Mouse (Mus musculus) intestine, embryonic 16.5 days (tissue): Measurements from ENCODE around the gene Gm27021. TPM values are rescaled to one million over a fixed set of nuclear protein-coding genes. Genes with fewer than 3 reads are reported as not detected.
A peak's percentile ranks its signal among the peaks of the same experiment; 100 is the strongest.

Experiments
- ATAC-seq: fragments of 200-750 bp; cut with Nextera tagmentation; 2 replicates; pipeline ENCODE4 v1.8.0; 2017; ENCODE audit warnings: moderate TSS enrichment, moderate library complexity
- H3K27ac ChIP-seq: fragments of 300-500 bp; sonication (generic); 2 replicates; pipeline ENCODE4 v1.5.1; 2014; ENCODE audit warnings: mild to moderate bottlenecking, low read length
- H3K27me3 ChIP-seq: fragments of 300-500 bp; sonication (generic); replicated peaks from 2 replicates; pipeline ENCODE4 v1.6.1; 2014; ENCODE audit warnings: low read length, control low read depth, mixed read lengths; ENCODE audit not compliant: control insufficient read depth, insufficient read depth
- H3K36me3 ChIP-seq: fragments of 300-500 bp; sonication (generic); 2 replicates; pipeline ENCODE4 v1.6.1; 2014; ENCODE audit warnings: low read length, control low read depth; ENCODE audit not compliant: control insufficient read depth, insufficient read depth
- H3K4me1 ChIP-seq: fragments of 300-500 bp; sonication (generic); 2 replicates; pipeline ENCODE4 v1.6.1; 2014; ENCODE audit warnings: low read length, control low read depth, mixed read lengths; ENCODE audit not compliant: control insufficient read depth, insufficient read depth
- H3K4me2 ChIP-seq: fragments of 300-500 bp; sonication (generic); 2 replicates; pipeline ENCODE4 v1.6.1; 2014; ENCODE audit warnings: low read depth, low read length, control low read depth
- H3K4me3 ChIP-seq: fragments of 300-500 bp; sonication (generic); 2 replicates; pipeline ENCODE4 v1.5.1; 2014; ENCODE audit warnings: mild to moderate bottlenecking, low read length
- H3K9ac ChIP-seq: fragments of 300-500 bp; sonication (generic); 2 replicates; pipeline ENCODE4 v1.6.1; 2014; ENCODE audit warnings: low read depth, low read length
- H3K9me3 ChIP-seq: fragments of 300-500 bp; sonication (generic); 2 replicates; pipeline ENCODE4 v1.6.1; 2016; ENCODE audit warnings: low read length, control low read depth; ENCODE audit not compliant: control insufficient read depth
- WGBS: fragments of 180-500 bp; shearing (Covaris S2); extraction: QIAGEN DNeasy Blood & Tissue Kit; methylation state at CpG from one replicate; pipeline ENCODE4 v1.1.7; 2014; 5-methylcytosine and 5-hydroxymethylcytosine counted together
- polyA plus RNA-seq: library from polyadenylated mRNA; unstranded; fragments of >200 nt; fragmentation: Nextera tagmentation; extraction: Ambion mirVana; gene quantifications from 2 replicates; pipeline ENCODE4 v1.2.1, GENCODE M21; 2015

Gm27021 gene
- polyA plus RNA-seq, 1 experiment from 2014 or later, result 1.5 TPM

GRCm38 (mm10) chr8:120679629-120680387 lies 11.9 kb upstream of the Gm27021 start:
- H3K4me3 ChIP-seq, result no peak overlapping the region
- no peak overlapping the region for H3K9ac ChIP-seq
- H3K27ac ChIP-seq, result peak overlapping the region; percentile 71
- peak; percentile 84 for ATAC-seq
- no peaks in the 10 kb centered on the region for H3K27me3 ChIP-seq
- no peaks in the 10 kb centered on the region for H3K9me3 ChIP-seq
- H3K36me3 ChIP-seq, result no peaks in the 10 kb centered on the region
- 38% methylated on average over 11 of the region's 11 CpGs for WGBS
- H3K4me1 ChIP-seq, result peaks cover 11% of the 10 kb centered on the region
- H3K4me2 ChIP-seq, result peak overlapping the region; percentile 26; the same call in 1 of the 2 replicates

GRCm38 (mm10) chr8:120678447-120678846 lies 10.6 kb upstream of the Gm27021 start:
- Histone ChIP-seq H3K4me1 (0 out of 2 replicates have a peak, but pooled peaks cover 6% of the 10 kb centered on the region), H3K36me3 (peaks cover 7% of the 10 kb centered on the region), H3K9me3 (no peaks in the 10 kb centered on the region), H3K27me3 (no peaks in the 10 kb centered on the region), H3K9ac (no peak overlapping the region), H3K4me3 (no peak overlapping the region), H3K27ac (no peak overlapping the region), H3K4me2 (no peak overlapping the region)
- ATAC-seq, result 0 out of 2 replicates have a peak, but pooled peaks have one; percentile 3
- WGBS, result 13% methylated on average over 10 of the region's 10 CpGs

GRCm38 (mm10) chr8:120675718-120676117 lies 7.8 kb upstream of the Gm27021 start:
- WGBS, result 78% methylated on average over 8 of the region's 8 CpGs
- H3K4me1 ChIP-seq, result peaks cover 9% of the 10 kb centered on the region
- H3K36me3 ChIP-seq, result peaks cover 26% of the 10 kb centered on the region
- H3K27ac ChIP-seq, result no peak overlapping the region
- no peaks in the 10 kb centered on the region for H3K9me3 ChIP-seq
- no peak overlapping the region for H3K9ac ChIP-seq
- H3K4me3 ChIP-seq, result no peak overlapping the region
- H3K27me3 ChIP-seq, result no peaks in the 10 kb centered on the region
- H3K4me2 ChIP-seq, result no peak overlapping the region
- no peak for ATAC-seq

GRCm38 (mm10) chr8:120673298-120673697 lies 5.4 kb upstream of the Gm27021 start:
- Histone ChIP-seq H3K9me3 (no peaks in the 10 kb centered on the region), H3K4me1 (peaks cover 10% of the 10 kb centered on the region), H3K36me3 (peaks cover 33% of the 10 kb centered on the region), H3K27ac (no peak overlapping the region), H3K4me2 (no peak overlapping the region), H3K27me3 (no peaks in the 10 kb centered on the region), H3K4me3 (no peak overlapping the region), H3K9ac (no peak overlapping the region)
- no peak for ATAC-seq
- WGBS, result 95% methylated on average over 7 of the region's 7 CpGs

- Histone ChIP-seq H3K4me1 (peaks cover 10% of the 10 kb centered on the region), H3K27me3 (no peaks in the 10 kb centered on the region), H3K4me2 (no peak overlapping the region), H3K9me3 (no peaks in the 10 kb centered on the region), H3K36me3 (peaks cover 33% of the 10 kb centered on the region), H3K27ac (no peak overlapping the region), H3K9ac (no peak overlapping the region), H3K4me3 (no peak overlapping the region)
- 91% methylated on average over 16 of the region's 16 CpGs for WGBS
- no peak for ATAC-seq
These were observed 4.8 kb upstream of the Gm27021 start for GRCm38 (mm10) chr8:120672626-120673229.

- Histone ChIP-seq H3K9me3 (no peaks in the 10 kb centered on the region), H3K4me3 (no peak overlapping the region), H3K9ac (no peak overlapping the region), H3K4me2 (no peak overlapping the region), H3K36me3 (peaks cover 33% of the 10 kb centered on the region), H3K27me3 (no peaks in the 10 kb centered on the region), H3K4me1 (peaks cover 13% of the 10 kb centered on the region), H3K27ac (no peak overlapping the region)
- no peak for ATAC-seq
- WGBS, result 66% methylated on average over 6 of the region's 6 CpGs
These were observed 3.9 kb upstream of the Gm27021 start for GRCm38 (mm10) chr8:120671775-120672174.

GRCm38 (mm10) chr8:120668374-120668905 lies 561 bp upstream of the Gm27021 start, which contains the start of gene Emc8:
TSS of gene Emc8 (minus strand) at chr8:120668573.
- Histone ChIP-seq H3K9ac (peak within 1 kb of the TSS; percentile 90), H3K4me1 (peaks cover 31% of the 10 kb centered on the region), H3K9me3 (no peaks in the 10 kb centered on the region), H3K27ac (peak within 1 kb of the TSS; percentile 87), H3K27me3 (no peaks in the 10 kb centered on the region), H3K4me2 (peak within 1 kb of the TSS; percentile 80), H3K36me3 (peaks cover 26% of the 10 kb centered on the region), H3K4me3 (peak within 1 kb of the TSS; percentile 82)
- peak; percentile 59 for ATAC-seq
- WGBS, result 1% methylated on average over 50 of the region's 51 CpGs

GRCm38 (mm10) chr8:120666807-120667470 lies 940 bp downstream of the Gm27021 start:
- Histone ChIP-seq H3K4me3 (peak overlapping the region; percentile 82), H3K9me3 (no peaks in the 10 kb centered on the region), H3K27me3 (no peaks in the 10 kb centered on the region), H3K27ac (peak overlapping the region; percentile 79), H3K4me1 (peaks cover 31% of the 10 kb centered on the region), H3K9ac (peak overlapping the region; percentile 89), H3K36me3 (peaks cover 12% of the 10 kb centered on the region), H3K4me2 (peak overlapping the region; percentile 80)
- no peak for ATAC-seq
- WGBS, result 5% methylated on average over 17 of the region's 17 CpGs
